ENCODE assay signal across 31 mouse cellular contexts in the genomic region with DNA sequence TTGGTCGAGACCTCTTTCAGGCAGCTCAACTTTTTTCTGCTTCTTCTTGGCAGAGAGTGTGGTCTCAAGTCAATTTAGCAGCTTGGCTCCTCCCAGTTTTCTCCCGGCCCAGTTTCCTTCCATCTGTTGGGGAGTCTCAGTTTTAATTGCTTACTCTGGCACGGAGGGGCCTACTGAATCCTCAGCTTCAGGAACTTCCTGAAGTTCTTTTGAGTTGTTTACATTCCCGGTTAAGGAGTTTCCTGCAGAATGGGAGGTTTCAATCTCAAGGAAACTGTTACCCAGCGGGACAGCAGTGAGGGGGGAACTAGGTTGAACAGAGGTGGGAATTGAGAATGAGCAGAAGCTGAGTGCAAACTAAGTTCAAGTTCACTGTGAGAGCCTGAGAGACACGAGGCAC. TPM values are rescaled to one million over a fixed set of nuclear protein-coding genes. Genes with fewer than 3 reads are reported as not detected.
"Had no signal": no experiment of that assay in that cellular context is flagged by ENCODE, and none has a peak within 500 bp of the region (broad histone marks: within the 10 kb centered on the region; RNA-seq: fewer than 3 reads in every experiment).

No protein-coding gene starts in this region.

- H3K4me1 ChIP-seq: hindbrain, embryonic 12.5 days; intestine, embryonic 15.5 days; limb, embryonic 12.5 days had no signal

- DNase-seq: gastrocnemius, adult 2 months; gastrocnemius, postnatal 10 days; gastrocnemius, postnatal 25 days; heart, adult 18-20 months; heart, postnatal 10 days; heart, postnatal 4 days; kidney, adult 18-20 months; kidney, adult 8-10 months; kidney, postnatal 10 days; kidney, postnatal 25 days; kidney, postnatal 4 days; liver had no signal

- H3K9me3 ChIP-seq: heart, embryonic 10.5 days; hindbrain, embryonic 10.5 days; hindbrain, embryonic 12.5 days; intestine, embryonic 15.5 days; limb, embryonic 10.5 days; limb, embryonic 12.5 days had no signal

- H3K36me3 ChIP-seq: heart, embryonic 10.5 days; heart, embryonic 12.5 days; hindbrain, embryonic 10.5 days; hindbrain, embryonic 12.5 days; intestine, embryonic 15.5 days; limb, embryonic 10.5 days; limb, embryonic 12.5 days had no signal

- H3K4me2 ChIP-seq: hindbrain, embryonic 12.5 days; hindbrain, embryonic 14.5 days; intestine, embryonic 15.5 days; limb, embryonic 12.5 days had no signal

- H3K27me3 ChIP-seq: hindbrain, embryonic 12.5 days; intestine, embryonic 15.5 days; limb, embryonic 12.5 days had no signal

- H3K27ac ChIP-seq: gastrocnemius, adult 2 months; heart, embryonic 10.5 days; hindbrain, embryonic 10.5 days; hindbrain, embryonic 12.5 days; hindbrain, embryonic 14.5 days; intestine, embryonic 15.5 days; layer of hippocampus, adult 2 months; left cerebral cortex, adult 2 months; limb, embryonic 10.5 days; limb, embryonic 12.5 days had no signal

- H3K9ac ChIP-seq: heart, embryonic 12.5 days; hindbrain, embryonic 12.5 days; hindbrain, embryonic 14.5 days; intestine, embryonic 15.5 days; limb, embryonic 12.5 days had no signal

- H3K4me3 ChIP-seq: gastrocnemius, adult 2 months; heart, embryonic 10.5 days; heart, embryonic 12.5 days; hindbrain, embryonic 10.5 days; hindbrain, embryonic 12.5 days; intestine, embryonic 15.5 days; layer of hippocampus, adult 2 months; left cerebral cortex, adult 2 months; limb, embryonic 10.5 days; limb, embryonic 12.5 days had no signal

- ATAC-seq: hindbrain, embryonic 16.5 days; inflammation-experienced regulatory T-cells, adult 6 months; intestine, embryonic 15.5 days; intestine, postnatal 0 days had no signal

RNA-seq across cellular contexts. Expression of a gene that starts 59.2 kb away (rescaled TPM):
- polyA plus RNA-seq: frontal cortex, adult 2 months; heart, embryonic 12.5 days; heart, embryonic 14.5 days; heart, embryonic 16.5 days; hindbrain, embryonic 10.5 days; hindbrain, embryonic 12.5 days; hindbrain, embryonic 14.5 days; hindbrain, embryonic 16.5 days; inflammation-experienced regulatory T-cells, adult 6 months; intestine, embryonic 15.5 days; intestine, postnatal 0 days; kidney, embryonic 14.5 days; kidney, embryonic 16.5 days; limb, embryonic 10.5 days; limb, embryonic 12.5 days; limb, embryonic 14.5 days had no signal
